Mouse (Mus musculus) embryonic facial prominence, embryonic 15.5 days (tissue): ENCODE measurements around the gene Ckap4. TPM values are rescaled to one million over a fixed set of nuclear protein-coding genes. Genes with fewer than 3 reads are reported as not detected.

Experiments
- ATAC-seq: fragments of 200-750 bp; cut with Nextera tagmentation; 2 replicates; pipeline ENCODE4 v1.8.0; 2017; ENCODE audit warnings: low read depth, moderate TSS enrichment; ENCODE audit not compliant: insufficient number of reproducible peaks, low FRiP score, low TSS enrichment
- H3K27ac ChIP-seq: fragments of 300-500 bp; sonication (generic); replicated peaks from 2 replicates; pipeline ENCODE4 v1.5.1; 2015; ENCODE audit warnings: mild to moderate bottlenecking, inconsistent platforms
- H3K27me3 ChIP-seq: fragments of 300-500 bp; sonication (generic); 2 replicates; pipeline ENCODE4 v1.6.1; 2015; ENCODE audit warnings: inconsistent platforms
- H3K36me3 ChIP-seq: fragments of 300-500 bp; sonication (generic); 2 replicates; pipeline ENCODE4 v1.6.1; 2015; ENCODE audit warnings: mild to moderate bottlenecking, inconsistent platforms
- H3K4me1 ChIP-seq: fragments of 300-500 bp; sonication (generic); 2 replicates; pipeline ENCODE4 v1.6.1; 2015; ENCODE audit warnings: inconsistent platforms
- H3K4me2 ChIP-seq: fragments of 300-500 bp; sonication (generic); replicated peaks from 2 replicates; pipeline ENCODE4 v1.6.1; 2015; ENCODE audit warnings: mild to moderate bottlenecking, inconsistent platforms
- H3K4me3 ChIP-seq: fragments of 300-500 bp; sonication (generic); replicated peaks from 2 replicates; pipeline ENCODE4 v1.5.1; 2015; ENCODE audit warnings: mild to moderate bottlenecking, inconsistent platforms
- H3K9ac ChIP-seq: fragments of 300-500 bp; sonication (generic); 2 replicates; pipeline ENCODE4 v1.6.1; 2015; ENCODE audit warnings: inconsistent platforms
- H3K9me3 ChIP-seq: fragments of 300-500 bp; sonication (generic); replicated peaks from 2 replicates; pipeline ENCODE4 v1.6.1; 2016; ENCODE audit warnings: inconsistent platforms
- WGBS: fragments of 180-500 bp; shearing (Covaris S2); methylation state at CpG from one replicate; pipeline ENCODE4 v1.1.7; 2015; 5-methylcytosine and 5-hydroxymethylcytosine counted together
- polyA plus RNA-seq: library from polyadenylated mRNA; unstranded; fragments of >200 nt; fragmentation: Nextera tagmentation; extraction: Ambion mirVana; gene quantifications from 2 replicates; pipeline ENCODE4 v1.2.1, GENCODE M21; 2015

The Ckap4 gene
- 134 and 141 TPM in 2 replicates for polyA plus RNA-seq

DNA sequence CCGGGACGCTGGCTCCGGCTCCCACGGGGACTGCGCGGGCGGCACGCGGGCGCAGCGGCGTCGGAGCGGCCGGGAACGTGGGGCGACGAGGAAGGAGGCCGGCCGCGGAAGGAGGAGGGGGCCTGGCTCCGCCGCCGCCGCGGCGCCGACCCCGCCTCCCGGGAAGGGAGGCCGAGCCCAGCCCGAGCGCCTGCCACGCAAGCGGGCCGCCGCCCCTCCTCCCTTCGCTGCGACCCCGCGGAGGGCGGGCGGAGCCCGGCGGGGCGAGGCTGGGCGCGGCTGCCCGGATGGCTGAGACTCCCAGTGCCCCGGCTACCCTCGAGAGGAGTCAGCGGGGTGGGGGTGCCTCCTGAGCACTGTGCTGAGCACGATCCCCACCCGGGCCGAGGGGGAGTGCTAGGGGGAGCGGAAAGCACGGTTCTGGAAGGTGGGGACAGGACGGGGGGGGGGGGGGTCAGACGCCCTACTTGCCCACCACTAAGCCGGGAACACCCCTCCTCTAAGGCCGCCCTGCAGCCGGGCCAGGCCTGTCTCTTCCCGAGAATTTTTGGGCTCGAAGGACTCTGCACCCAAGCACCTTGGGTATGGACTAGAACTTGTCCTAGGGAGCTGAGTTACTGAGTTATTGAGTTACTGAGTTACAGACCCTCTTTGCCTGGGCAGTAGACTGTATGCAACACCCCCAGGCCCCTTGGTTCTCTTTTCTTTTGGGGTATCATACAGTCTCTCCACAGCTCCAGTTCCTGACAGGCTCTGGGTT is at the start of gene Ckap4:
TSS of gene Ckap4 (minus strand) at position 151 of the 760 bp plus-strand sequence.
- Histone ChIP-seq H3K4me1 (peaks cover 44% of the 10 kb centered on the region), H3K9ac (peak within 1 kb of the TSS; percentile 97), H3K36me3 (peaks cover 8% of the 10 kb centered on the region; the same call in 1 of the 2 replicates), H3K27me3 (no peaks in the 10 kb centered on the region), H3K4me2 (peak within 1 kb of the TSS; percentile 58), H3K27ac (peak within 1 kb of the TSS; percentile 88), H3K4me3 (peak within 1 kb of the TSS; percentile 88), H3K9me3 (no peaks in the 10 kb centered on the region)
- ATAC-seq: peak; percentile 92
- 0% methylated on average over 44 of the region's 64 CpGs for WGBS

DNA sequence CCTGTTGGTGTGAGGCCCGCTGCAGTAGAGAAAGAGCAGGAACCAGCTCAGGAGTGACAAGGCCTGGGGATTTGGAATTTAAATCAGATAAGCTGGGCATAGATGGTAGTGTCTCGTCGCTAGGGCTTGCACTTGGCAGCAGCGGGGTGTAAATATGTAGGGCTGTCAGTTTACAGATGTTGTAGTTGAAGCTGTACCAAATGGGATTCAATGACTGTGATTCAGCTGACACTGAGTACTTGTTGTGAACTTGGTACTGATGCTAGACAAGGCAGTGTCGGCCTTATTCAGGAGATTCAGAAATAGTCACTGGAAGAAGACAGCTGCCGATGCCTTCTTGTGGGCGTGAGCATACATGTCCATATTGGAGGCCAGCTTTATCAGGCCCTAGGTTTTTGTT is 48.4 kb upstream of the Ckap4 start:
- Histone ChIP-seq H3K4me3 (no peak overlapping the region), H3K4me1 (peaks cover 10% of the 10 kb centered on the region), H3K9ac (no peak overlapping the region), H3K27me3 (no peaks in the 10 kb centered on the region), H3K9me3 (no peaks in the 10 kb centered on the region), H3K27ac (no peak overlapping the region), H3K36me3 (no peaks in the 10 kb centered on the region), H3K4me2 (no peak overlapping the region)
- 66% methylated on average over 7 of the region's 7 CpGs for WGBS
- no peak for ATAC-seq

DNA sequence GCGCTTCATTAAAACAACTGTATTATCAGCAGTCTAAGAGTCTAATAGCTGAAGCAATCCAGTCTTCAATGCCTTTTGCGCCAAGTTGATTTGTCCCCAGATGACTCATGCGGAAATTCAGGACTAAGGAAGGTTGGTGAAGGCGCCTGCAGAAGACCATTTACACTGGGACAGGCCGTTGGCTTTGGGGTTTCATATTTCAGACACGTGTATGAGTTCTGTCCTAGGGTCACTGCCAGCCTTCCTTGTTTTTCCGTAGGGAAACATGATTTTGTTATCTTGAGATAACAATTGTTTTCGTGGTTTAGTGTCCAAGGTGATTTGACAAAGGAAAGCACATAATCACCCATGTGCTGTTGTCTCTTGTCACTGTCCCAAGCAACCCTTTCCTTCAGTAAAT is 47.3 kb upstream of the Ckap4 start:
- no peak overlapping the region for H3K9ac ChIP-seq
- WGBS: 65% methylated on average over 8 of the region's 8 CpGs
- H3K27ac ChIP-seq: no peak overlapping the region
- no peaks in the 10 kb centered on the region for H3K9me3 ChIP-seq
- H3K4me2 ChIP-seq: no peak overlapping the region
- H3K27me3 ChIP-seq: no peaks in the 10 kb centered on the region
- ATAC-seq: no peak
- H3K4me3 ChIP-seq: no peak overlapping the region
- H3K36me3 ChIP-seq: no peaks in the 10 kb centered on the region
- H3K4me1 ChIP-seq: peaks cover 11% of the 10 kb centered on the region

DNA sequence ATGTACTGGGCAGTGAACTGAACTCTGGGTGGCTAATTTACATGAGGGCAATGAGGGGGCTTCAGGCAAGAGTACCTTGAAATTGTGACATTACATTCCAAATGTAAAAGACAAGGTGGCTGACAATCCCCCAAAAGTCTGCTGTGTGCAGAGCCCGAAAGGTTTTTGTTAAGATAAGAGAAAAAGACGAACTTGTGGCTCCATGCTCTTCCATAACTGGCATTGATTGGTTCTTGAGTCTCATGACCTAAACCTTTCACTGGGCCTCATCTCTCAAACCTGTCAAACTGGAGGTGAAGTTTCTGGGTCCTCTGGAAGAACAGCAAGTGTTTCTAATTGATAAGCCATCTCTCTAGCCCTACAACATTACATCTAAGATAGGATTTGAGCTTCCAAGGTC is 45.7 kb upstream of the Ckap4 start:
- H3K9me3 ChIP-seq: no peaks in the 10 kb centered on the region
- no peak for ATAC-seq
- no peak overlapping the region for H3K27ac ChIP-seq
- H3K27me3 ChIP-seq: no peaks in the 10 kb centered on the region
- no peaks in the 10 kb centered on the region for H3K36me3 ChIP-seq
- H3K9ac ChIP-seq: no peak overlapping the region
- WGBS: 78% methylated on average over 2 of the region's 2 CpGs
- H3K4me1 ChIP-seq: peaks cover 11% of the 10 kb centered on the region
- no peak overlapping the region for H3K4me3 ChIP-seq
- H3K4me2 ChIP-seq: no peak overlapping the region

DNA sequence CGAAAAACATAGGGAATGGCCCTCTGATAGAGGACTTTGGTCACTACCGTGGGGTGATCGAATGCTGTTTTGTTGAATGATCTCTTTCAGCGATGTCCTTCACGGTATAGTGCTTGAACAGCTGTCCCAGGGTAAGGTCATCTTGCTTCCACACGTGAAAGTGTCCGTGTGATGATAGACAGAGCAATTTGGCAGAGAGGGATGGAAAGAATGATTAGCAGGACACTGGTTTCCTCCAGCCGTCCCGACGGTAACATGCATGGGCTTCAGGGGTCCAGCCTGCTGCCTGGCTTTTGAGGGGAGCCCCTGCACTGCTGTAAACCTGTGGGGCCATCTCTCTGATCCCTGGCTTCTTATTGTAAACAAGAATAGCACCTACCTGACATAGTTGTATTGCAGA is 44.9 kb upstream of the Ckap4 start:
- Histone ChIP-seq H3K27ac (no peak overlapping the region), H3K4me3 (no peak overlapping the region), H3K4me2 (no peak overlapping the region), H3K9ac (no peak overlapping the region), H3K9me3 (no peaks in the 10 kb centered on the region), H3K27me3 (no peaks in the 10 kb centered on the region), H3K36me3 (no peaks in the 10 kb centered on the region), H3K4me1 (peaks cover 11% of the 10 kb centered on the region)
- ATAC-seq: no peak
- WGBS: 81% methylated on average over 10 of the region's 10 CpGs

DNA sequence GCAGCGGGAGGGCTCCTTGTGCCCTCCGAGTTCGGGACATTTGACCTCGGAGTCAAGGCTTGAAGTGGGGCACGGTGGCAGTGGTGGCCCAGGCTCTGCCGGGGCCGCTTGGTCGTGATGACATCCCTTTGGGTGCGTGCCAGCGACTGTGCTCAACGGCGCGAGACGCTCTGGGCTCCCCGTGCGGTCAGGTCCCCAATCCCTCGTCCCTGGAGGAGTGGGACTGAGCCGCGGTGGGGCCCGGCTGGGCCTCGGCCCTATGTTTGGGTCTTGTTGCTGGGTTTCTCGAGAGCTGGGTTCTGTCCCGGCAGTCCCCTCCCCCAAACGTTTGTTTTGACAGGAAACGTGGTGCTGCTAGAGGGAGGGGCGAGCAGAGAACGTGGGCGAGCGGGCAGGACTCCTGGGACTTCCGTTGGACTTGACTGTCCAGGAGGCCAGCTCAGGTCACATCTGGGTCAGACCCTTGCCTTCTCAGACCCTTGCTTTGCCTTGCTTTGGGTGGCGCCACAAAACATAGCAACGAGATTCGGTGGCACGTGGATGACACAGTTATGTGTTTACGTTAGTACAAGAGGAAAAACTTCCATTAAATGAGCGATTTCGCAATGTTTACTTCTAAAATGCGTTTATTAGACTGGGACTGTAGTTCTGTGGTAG is 43.3 kb upstream of the Ckap4 start:
- Histone ChIP-seq H3K4me1 (peaks cover 11% of the 10 kb centered on the region), H3K36me3 (no peaks in the 10 kb centered on the region), H3K4me3 (peak overlapping the region; percentile 91), H3K9ac (peak overlapping the region; percentile 50), H3K4me2 (peak overlapping the region; percentile 96), H3K27ac (peak overlapping the region; percentile 78), H3K27me3 (no peaks in the 10 kb centered on the region), H3K9me3 (no peaks in the 10 kb centered on the region)
- ATAC-seq: peak; percentile 20; the same call in 1 of the 2 replicates
- 1% methylated on average over 38 of the region's 38 CpGs for WGBS

DNA sequence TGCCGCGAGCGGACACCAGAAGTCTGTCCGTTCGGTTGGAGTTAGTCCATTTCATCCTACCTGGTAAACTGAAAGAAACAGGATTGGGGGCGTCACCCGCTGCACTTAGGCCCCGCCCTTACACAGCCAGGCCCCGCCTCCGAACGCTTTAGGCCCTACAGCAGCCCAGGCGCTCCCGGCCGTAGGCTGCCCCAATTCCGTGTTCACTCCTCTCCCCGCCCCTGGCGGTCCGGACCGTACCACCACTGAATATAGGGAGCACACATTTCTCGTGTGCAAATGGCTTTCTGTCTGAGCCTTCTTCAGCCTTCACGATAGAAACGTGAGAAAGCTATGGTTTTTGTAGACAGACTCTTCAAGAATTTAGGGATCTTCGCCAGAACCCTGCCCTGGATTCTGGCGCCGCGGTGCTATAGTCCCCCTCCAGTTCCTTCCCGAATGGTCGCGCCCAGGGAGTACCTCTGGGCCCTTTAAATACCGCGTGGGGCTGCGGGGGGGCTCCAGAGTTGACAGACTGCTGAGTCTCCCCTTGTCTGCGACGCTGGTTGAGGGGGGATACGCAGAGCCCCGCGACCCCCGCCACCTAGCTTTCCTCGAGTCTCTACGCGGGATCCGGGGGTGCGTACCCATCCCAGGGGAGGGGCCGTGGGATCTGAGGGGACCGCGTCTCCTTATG is 42.7 kb upstream of the Ckap4 start, which contains the start of gene Tcp11l2:
TSS of gene Tcp11l2 (plus strand) at position 232 of the 676 bp plus-strand sequence.
- Histone ChIP-seq H3K27ac (peak within 1 kb of the TSS; percentile 78), H3K9ac (peak within 1 kb of the TSS; percentile 50), H3K9me3 (no peaks in the 10 kb centered on the region), H3K4me2 (peak within 1 kb of the TSS; percentile 96), H3K4me3 (peak within 1 kb of the TSS; percentile 91), H3K4me1 (peaks cover 11% of the 10 kb centered on the region), H3K36me3 (no peaks in the 10 kb centered on the region), H3K27me3 (no peaks in the 10 kb centered on the region)
- ATAC-seq: peak; percentile 99
- WGBS: under 1% methylated on average over 46 of the region's 46 CpGs

DNA sequence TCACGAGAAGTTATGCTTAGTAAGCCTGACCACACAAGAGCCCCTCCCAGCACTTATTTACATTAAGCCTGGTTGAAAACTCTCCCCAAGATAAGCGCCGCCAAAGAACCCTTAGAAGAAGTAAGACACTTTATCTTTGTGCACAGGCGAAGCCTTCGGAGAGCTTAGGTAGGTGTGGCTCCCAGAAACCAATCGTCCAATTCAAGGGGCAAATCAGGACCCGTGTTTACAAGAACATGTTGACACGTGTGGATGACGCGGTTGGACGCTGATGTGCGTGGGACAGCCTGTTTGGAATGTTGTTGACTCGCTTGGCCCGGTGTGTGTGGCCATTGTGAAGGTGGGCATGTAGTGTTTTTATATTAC is 42.1 kb upstream of the Ckap4 start:
- no peaks in the 10 kb centered on the region for H3K36me3 ChIP-seq
- H3K9ac ChIP-seq: peak overlapping the region; percentile 10; the same call in 1 of the 2 replicates
- peak overlapping the region; percentile 96 for H3K4me2 ChIP-seq
- ATAC-seq: peak; percentile 79
- under 1% methylated on average over 14 of the region's 14 CpGs for WGBS
- H3K9me3 ChIP-seq: no peaks in the 10 kb centered on the region
- peaks cover 11% of the 10 kb centered on the region for H3K4me1 ChIP-seq
- H3K27ac ChIP-seq: peak overlapping the region; percentile 78; the same call in 1 of the 2 replicates
- peak overlapping the region; percentile 91 for H3K4me3 ChIP-seq
- no peaks in the 10 kb centered on the region for H3K27me3 ChIP-seq

DNA sequence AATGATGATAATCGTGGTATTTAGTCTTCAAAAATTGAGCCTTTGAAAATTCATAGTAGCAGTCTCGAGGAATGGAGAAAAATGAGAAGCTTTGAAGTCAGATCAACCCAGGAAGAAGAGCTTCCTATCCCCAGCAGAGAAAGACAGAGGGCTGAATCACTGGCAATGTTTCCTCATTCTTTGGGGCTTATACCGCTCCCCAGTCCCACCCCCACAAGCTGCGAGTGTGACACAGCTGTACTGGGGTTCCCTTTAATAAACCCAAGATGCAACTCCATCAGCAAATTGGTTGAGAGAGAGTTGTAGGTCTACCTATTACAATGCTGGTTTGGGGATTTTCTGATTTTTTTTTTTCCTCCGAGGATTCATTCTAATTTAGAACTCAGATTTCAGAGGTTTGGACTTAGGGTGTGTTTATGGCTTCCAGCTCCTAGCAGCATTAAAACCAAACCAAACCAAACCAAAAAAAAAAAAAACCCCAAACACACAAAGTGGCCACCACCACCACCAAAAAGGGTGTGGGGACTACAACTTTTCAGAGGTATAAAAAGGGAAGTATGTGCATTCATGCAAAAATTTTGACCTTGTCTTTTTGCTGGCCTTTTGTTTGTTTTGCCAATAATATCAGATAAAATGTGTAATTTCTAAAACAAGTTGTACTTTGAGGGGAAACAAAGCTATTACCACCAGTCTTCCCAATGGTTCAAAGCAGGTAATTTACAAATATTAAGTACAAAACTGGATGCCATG is 40.0 kb upstream of the Ckap4 start:
- Histone ChIP-seq H3K9ac (no peak overlapping the region), H3K27me3 (no peaks in the 10 kb centered on the region), H3K4me3 (no peak overlapping the region), H3K4me2 (no peak overlapping the region), H3K9me3 (no peaks in the 10 kb centered on the region), H3K36me3 (no peaks in the 10 kb centered on the region), H3K27ac (no peak overlapping the region), H3K4me1 (peaks cover 11% of the 10 kb centered on the region)
- WGBS: 40% methylated on average over 5 of the region's 5 CpGs
- ATAC-seq: no peak

DNA sequence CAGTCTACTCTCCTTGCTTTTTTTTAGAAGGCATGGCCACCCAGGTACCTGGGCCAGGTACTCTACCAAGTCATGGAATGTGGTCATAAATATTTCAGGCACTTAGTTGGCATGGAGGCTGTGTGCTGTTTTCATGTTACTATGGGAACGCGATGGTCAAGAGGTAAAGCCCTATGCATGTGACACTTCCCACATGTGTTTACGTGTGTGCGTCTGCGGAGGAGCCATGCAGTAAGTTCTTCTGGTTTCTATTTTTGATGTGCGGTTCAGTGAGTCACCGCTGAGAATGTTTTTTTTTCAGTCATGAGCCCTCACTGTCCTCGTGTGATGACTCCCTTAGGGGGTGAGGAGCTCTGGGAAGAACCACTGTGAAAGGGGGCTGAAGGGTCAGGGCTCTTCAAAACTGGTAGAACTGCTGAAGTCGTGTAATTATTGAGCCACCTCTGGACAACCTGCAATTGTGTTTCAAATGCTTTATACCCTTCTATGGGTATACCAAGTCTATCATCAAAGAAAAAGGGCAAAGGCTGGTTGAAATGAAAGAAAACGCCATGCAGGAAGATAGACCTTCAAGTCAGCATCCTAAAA is 37.3 kb upstream of the Ckap4 start:
- Histone ChIP-seq H3K9me3 (no peaks in the 10 kb centered on the region), H3K4me3 (no peak overlapping the region), H3K9ac (no peak overlapping the region), H3K4me1 (0 out of 2 replicates have a peak, but pooled peaks cover 4% of the 10 kb centered on the region), H3K27ac (no peak overlapping the region), H3K27me3 (no peaks in the 10 kb centered on the region), H3K36me3 (no peaks in the 10 kb centered on the region), H3K4me2 (no peak overlapping the region)
- ATAC-seq: no peak
- 78% methylated on average over 10 of the region's 10 CpGs for WGBS
